Mouse (Mus musculus) brain, embryonic 14.5 days (tissue): ENCODE measurements around the gene Ccer2. TPM values are rescaled to one million over a fixed set of nuclear protein-coding genes. Genes with fewer than 3 reads are reported as not detected.
A peak's percentile ranks its signal among the peaks of the same experiment; 100 is the strongest.

ENCODE experiments used
- DNase-seq: peaks from one replicate; pipeline ENCODE4 v3.0.0-alpha.2; 2011; ENCODE audit warnings: low read depth
- CTCF ChIP-seq: fragments of 200-500 bp; IDR thresholded peaks from 2 replicates; pipeline ENCODE4 v1.5.1; 2012; ENCODE audit warnings: inconsistent platforms, mild to moderate bottlenecking, moderate library complexity, borderline replicate concordance; ENCODE audit not compliant: insufficient read depth, insufficient read length; ENCODE audit errors: extremely low read depth
- POLR2A ChIP-seq: fragments of 200-500 bp; IDR thresholded peaks from 2 replicates; pipeline ENCODE4 v1.6.1; 2012; ENCODE audit warnings: mild to moderate bottlenecking, inconsistent platforms, borderline replicate concordance; ENCODE audit not compliant: poor library complexity, insufficient read depth, insufficient read length, severe bottlenecking; ENCODE audit errors: extremely low read depth
- polyA plus RNA-seq: library from polyadenylated mRNA; depleted of rRNA; stranded (reverse); fragments of >200 nt; gene quantifications from 2 replicates; pipeline ENCODE4 v1.2.3, GENCODE M21; 2012

Ccer2 gene
- polyA plus RNA-seq, 1 experiment, result 0.33 TPM

DNA sequence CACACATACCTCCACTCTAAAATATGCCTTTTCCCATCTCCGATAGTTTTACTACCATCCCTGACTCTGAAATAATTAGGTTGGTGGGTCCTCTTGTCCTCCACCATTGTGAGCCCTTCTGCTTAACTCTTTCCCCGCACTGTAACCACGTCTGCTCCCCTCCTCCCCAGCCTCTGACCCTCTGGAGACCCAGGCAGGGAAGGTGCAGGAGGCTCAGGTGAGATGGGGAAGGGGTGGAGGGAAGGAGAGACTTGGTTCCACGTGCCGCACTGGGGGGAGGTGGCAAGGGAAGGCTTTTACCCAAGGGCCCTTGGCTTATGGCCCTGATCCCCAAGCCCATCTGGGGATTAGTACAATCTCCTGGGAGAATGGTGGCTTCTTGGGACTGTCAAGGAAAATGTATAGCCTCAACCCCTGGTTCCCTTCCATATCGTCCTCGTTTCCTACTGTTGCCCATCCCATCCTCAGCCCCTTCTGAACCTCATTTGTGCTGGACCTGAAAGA, 11.5 kb downstream of the Ccer2 start, which contains the start of gene Nfkbib:
TSS of gene Nfkbib (minus strand) at position 51 of the 504 bp plus-strand sequence.
- TF ChIP-seq POLR2A (no peak), CTCF (no peak)
- DNase-seq, result no peak

DNA sequence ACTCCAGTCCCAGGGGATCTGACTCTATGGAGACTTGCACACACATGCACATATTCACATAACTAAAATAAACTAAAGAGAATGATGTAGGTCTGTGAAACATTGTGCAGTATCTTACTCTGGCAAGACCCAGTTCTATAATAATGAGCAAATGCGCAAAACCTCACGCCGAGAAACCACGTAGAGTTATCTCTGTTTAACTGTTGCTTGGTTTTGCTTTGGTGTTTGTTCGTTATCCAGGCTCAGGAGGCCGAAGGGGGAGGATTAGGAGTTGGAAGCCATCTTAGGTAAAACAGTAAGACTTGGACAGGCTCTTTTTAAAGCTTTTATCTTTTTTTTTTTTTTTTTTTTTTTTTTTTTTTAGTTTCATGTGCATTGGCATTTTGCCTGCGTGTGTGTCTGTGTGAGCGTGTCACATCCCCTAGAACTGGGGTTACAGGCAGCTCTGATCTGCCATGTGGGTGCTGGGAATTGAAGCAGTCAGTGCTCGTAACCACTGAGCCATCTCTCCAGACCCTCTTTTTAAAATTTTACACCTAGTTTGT, 13.5 kb downstream of the Ccer2 start:
- no peak for TF ChIP-seq CTCF
- no peak for DNase-seq

DNA sequence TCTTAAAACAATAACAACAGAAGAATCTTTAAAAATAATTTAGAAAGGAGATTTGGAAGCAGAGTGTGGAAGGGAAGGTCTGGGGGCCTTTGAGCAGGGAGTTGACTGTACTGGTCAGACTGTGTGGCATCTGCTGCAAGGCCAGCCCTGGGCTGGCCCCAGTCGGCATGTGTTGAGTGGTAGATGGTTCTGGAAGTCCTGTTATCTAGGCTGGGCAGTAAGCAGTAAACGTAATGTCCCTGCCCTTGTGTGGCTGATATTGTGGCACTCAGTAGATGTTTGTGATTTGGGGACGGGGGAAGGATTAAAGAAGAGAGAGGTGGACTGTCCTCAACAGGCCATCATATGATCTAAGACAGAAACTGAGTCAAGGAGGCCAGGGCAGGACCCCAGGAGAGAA, 14.3 kb downstream of the Ccer2 start:
- DNase-seq, result no peak
- TF ChIP-seq CTCF, result no peak
- no peak for TF ChIP-seq POLR2A

DNA sequence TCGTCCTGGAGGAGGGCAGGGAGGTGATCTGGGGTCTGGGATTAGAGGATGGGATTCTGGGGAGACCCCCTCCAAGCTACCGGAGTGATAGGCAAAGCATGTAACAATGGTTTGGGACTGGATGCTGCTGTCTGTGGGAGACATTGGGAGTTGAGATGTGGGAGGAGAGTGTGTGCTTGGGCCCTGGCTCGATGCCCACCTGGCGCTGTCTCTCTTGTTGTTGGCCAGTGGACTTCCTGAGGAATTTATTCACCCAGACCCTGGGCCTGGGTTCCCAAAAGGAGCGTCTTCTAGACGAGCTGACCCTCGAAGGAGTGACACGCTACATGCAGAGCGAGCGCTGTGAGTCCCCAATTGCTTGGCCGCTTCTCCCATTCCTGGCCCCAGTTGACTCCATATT, 15.9 kb downstream of the Ccer2 start:
- TF ChIP-seq POLR2A (no peak), CTCF (no peak)
- no peak for DNase-seq

DNA sequence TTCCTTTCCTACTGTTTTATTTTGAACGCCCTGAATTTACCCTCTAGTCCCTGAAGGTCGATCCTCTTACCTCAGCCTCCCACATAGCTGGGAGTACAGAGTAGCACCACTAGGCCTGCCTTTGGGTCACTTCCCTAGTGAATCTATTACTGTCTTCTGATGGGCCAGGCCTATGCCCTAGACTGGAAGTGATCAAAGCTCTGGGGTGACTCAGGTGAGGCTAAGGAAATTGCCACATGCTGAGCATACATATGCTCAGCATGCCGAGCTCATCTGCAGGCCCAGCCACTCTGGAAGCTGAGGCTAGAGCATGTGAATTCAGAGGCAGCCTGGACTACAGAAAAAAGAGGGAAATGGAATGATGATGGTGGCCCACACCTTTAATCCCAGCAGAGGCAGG, 17.2 kb downstream of the Ccer2 start:
- no peak for DNase-seq
- TF ChIP-seq POLR2A (no peak), CTCF (no peak)

DNA sequence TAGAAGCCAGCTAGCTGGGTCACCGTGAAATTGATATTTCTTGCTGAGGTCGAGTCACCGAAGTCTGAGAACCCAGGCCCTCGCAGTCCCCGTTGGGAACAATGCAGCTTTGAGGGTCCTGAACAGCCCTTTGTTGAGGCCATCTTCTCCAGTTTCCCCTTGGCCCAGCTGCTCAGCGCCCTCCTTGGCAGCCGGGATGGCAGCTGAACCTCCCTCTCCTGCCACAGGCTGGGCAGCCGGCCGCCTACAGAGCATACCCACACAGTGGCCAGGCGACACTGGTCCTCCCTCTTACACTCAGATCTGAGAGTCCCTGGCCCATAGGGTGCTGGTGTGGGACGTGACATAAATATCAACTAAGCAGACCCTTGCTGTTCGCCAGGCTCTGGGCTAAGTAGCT, 18.2 kb downstream of the Ccer2 start:
- no peak for TF ChIP-seq CTCF
- TF ChIP-seq POLR2A, result no peak
- DNase-seq, result peak; percentile 53

DNA sequence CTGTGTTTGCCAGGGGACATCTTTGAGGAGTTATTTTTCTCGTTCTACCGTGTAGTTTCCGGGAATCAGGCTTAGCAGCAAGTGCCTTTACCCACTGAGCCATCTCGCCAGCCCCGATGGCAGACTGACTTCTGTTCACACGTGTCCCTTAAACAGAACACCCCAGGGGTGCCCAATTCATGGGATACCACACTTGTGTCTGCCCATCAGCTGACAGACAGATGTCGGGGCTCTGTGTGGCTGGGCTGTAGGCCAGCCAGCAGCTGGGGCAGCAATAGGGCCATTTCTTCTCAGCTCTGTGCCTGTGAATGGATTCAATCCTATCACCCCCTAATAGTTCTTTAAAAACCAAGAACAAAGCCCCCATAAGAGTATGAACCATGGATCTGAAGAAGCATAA, 19.2 kb downstream of the Ccer2 start:
- TF ChIP-seq POLR2A (no peak), CTCF (no peak)
- DNase-seq, result peak; percentile 36

DNA sequence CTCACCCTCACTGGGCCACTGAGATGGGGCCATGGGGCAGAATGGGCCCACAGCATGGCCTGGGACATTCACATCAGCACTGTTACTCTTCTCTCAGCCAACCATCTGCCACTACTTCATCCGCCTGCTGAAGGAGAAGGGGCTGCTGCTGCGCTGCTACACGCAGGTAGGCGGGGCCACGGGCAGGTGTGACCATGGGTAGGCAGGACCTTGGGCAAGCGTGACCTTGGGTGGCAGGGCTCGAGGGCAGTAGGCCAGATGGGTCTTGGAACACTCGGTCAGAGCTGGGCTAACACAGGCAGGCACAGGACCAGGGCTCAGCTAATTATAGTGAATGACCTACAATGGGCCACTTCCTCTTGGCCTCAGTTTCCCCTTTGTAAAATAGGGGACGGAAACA, 22.9 kb downstream of the Ccer2 start:
- DNase-seq, result no peak
- TF ChIP-seq CTCF (no peak), POLR2A (no peak)

DNA sequence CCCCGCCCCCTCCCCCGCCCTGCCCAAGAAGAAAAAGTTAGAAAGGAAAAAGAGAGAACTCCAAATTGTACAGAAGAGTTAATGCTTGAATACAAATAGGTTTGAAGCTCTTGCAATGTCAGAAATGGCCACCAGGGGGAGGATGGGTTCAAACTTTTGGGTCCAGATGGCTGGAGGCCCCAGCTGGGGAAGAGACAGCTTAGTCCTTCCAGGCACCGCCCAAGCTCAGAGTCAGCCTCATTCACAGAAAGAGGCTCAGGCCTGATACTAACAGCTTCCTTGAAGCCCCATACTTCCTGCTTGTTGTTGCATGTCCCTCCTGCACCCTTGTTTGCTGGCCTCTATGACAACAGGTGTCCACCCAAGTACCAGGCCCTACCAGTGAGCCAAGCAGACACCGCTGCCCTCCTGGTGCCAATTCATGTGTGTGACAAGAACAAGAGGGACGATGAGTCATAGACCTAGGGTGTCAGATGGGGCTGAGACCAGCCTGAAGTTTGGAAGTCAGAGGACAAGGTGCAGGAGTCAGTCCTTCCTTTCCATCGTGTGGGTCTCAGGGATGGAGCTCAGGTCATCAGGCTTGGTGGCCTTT, 24.2 kb downstream of the Ccer2 start:
- peak; percentile 79 for TF ChIP-seq CTCF
- no peak for TF ChIP-seq POLR2A
- peak; percentile 89 for DNase-seq

DNA sequence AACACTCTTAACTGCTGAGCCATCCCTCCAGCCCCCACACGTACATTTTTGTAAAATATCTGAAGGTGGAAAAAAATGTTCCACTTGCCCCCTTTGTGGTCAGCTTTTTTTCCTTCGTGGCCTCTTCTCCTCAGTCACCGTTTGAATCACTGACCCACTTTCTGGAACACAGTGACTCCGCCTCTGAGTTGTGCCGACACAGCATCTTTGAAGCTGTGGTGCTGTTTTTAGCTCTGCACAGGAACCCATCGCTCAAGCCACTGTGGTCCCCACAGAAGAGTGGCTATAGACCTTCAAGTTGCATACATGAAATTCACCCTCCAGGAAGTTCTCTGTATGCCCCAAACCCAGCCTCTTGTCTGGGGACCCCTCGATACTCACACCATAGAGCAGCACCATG, 24.9 kb downstream of the Ccer2 start:
- no peak for DNase-seq
- TF ChIP-seq CTCF, result no peak
- no peak for TF ChIP-seq POLR2A

DNA sequence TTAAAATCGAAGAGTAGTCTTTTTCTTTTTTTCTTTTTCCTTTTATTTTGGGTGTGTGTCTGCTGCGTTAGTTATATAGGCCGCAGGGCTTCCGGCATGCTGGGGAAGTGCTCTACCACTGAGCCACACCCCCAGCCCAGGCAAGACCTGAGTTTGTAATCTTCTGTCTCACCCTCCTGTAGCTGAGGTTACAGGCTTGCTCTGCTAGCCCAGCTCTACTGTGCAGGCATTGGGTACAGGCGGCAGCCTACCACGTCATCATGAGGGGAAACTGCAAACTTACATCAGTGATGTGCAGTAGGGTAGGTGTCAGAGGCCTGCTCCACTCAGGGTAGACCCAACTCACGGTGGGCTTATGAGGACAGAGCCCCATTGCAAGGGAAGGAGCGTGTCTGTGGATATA, 25.3 kb downstream of the Ccer2 start:
- no peak for DNase-seq

DNA sequence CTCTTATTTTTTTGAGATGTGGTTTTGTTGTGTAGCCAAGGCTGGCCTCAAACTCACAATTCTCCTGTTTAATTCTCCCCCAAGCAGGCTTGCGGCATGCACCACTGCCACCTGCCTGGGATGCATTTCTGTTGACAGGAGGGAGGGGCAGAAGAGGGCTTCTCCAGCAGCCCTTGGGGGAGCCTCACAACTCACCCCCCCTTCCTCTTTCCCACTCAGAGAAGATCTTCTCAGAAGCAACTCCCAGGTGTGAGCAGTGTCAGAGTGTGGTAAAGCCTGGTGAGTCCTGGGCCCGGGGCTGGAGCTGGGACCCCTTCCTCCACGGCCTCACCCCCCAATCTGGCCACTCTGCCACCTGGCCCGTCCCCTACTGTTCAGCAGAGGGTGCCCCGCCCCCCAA, 29.2 kb downstream of the Ccer2 start:
- TF ChIP-seq CTCF, result no peak
- no peak for TF ChIP-seq POLR2A
- DNase-seq, result no peak

More for the DNA sequence above, 25.3 kb downstream of the Ccer2 start:
- TF ChIP-seq CTCF, result no peak
- no peak for TF ChIP-seq POLR2A
